Comparison of ENCODE assay signal across 9 mouse cellular contexts in genomic region chr15:84638405-84638804, GRCm38 (mm10). TPM values are rescaled to one million over a fixed set of nuclear protein-coding genes. Genes with fewer than 3 reads are reported as not detected.
DNase-seq lines count a peak whose midpoint lies in the region; ATAC-seq and TF ChIP-seq lines count a peak whose summit lies in the region.
"Had no signal": no experiment of that assay in that cellular context is flagged by ENCODE, and none has a peak within 500 bp of the region (broad histone marks: within the 10 kb centered on the region; RNA-seq: fewer than 3 reads in every experiment).

No protein-coding gene starts in this region.

- no peaks in the 10 kb centered on the region for H3K9me3 ChIP-seq in kidney, postnatal 0 days (replicated peaks; ENCODE audit: low read length)
- no peaks in the 10 kb centered on the region for H3K9me3 ChIP-seq in liver, embryonic 13.5 days (replicated peaks)
- H3K9me3 ChIP-seq in hindbrain, embryonic 14.5 days (ENCODE audit: control insufficient read depth, low read length), result no peaks in the 10 kb centered on the region

- no peak overlapping the region for H3K9ac ChIP-seq in kidney, postnatal 0 days (ENCODE audit: low read depth, low read length)
- H3K9ac ChIP-seq in liver, embryonic 13.5 days, result no peak overlapping the region
- no peak overlapping the region for H3K9ac ChIP-seq in hindbrain, embryonic 14.5 days

- 0 out of 2 replicates have a peak, but pooled peaks cover 2% of the 10 kb centered on the region for H3K4me1 ChIP-seq in kidney, postnatal 0 days (replicated peaks; ENCODE audit: insufficient read depth, low read length)
- H3K4me1 ChIP-seq in cortical plate, adult 2 months (ENCODE audit: control insufficient read depth, insufficient read depth, low read length), result peaks cover 2% of the 10 kb centered on the region; the same call in 1 of the 2 replicates
- peaks cover 18% of the 10 kb centered on the region for H3K4me1 ChIP-seq in liver, embryonic 13.5 days (replicated peaks)
- 0 out of 2 replicates have a peak, but pooled peaks cover 3% of the 10 kb centered on the region for H3K4me1 ChIP-seq in hindbrain, embryonic 14.5 days (replicated peaks; ENCODE audit: control insufficient read depth, insufficient read depth, low read length)

- DNase-seq in adrenal gland, postnatal 14 days, result peak; percentile 43
- no peak for DNase-seq in adrenal gland, adult (ENCODE audit: inconsistent age in 2 of 2, low spot score in 1 of 2)
- peak; percentile 48 for DNase-seq in kidney, postnatal 0 days (ENCODE audit: low spot score)
- no peak for DNase-seq in kidney, adult 11 months
- no peak for DNase-seq in liver, embryonic 13.5 days
- DNase-seq in cerebellum, postnatal 36 days, result no peak
- no peak for DNase-seq in hindbrain, embryonic 14.5 days (ENCODE audit: low spot score)
- DNase-seq: left cerebral cortex, postnatal 4 days had no signal

- peak overlapping the region; percentile 81; the same call in 1 of the 2 replicates for H3K27ac ChIP-seq in kidney, postnatal 0 days
- peak overlapping the region; percentile 58 for H3K27ac ChIP-seq in cortical plate, adult 2 months (ENCODE audit: insufficient read depth, low read length)
- H3K27ac ChIP-seq in liver, embryonic 13.5 days, result peak overlapping the region; percentile 37; the same call in 1 of the 2 replicates
- no peak overlapping the region for H3K27ac ChIP-seq in hindbrain, embryonic 14.5 days

- H3K36me3 ChIP-seq in kidney, postnatal 0 days (ENCODE audit: insufficient read depth, low read length), result no peaks in the 10 kb centered on the region
- H3K36me3 ChIP-seq in liver, embryonic 13.5 days, result no peaks in the 10 kb centered on the region
- no peaks in the 10 kb centered on the region for H3K36me3 ChIP-seq in hindbrain, embryonic 14.5 days (replicated peaks; ENCODE audit: control insufficient read depth, insufficient read depth)

- no peak for ATAC-seq in kidney, postnatal 0 days (replicated peaks; ENCODE audit: low FRiP score, low read depth)
- ATAC-seq in liver, embryonic 13.5 days (ENCODE audit: low read depth), result no peak
- ATAC-seq in hindbrain, embryonic 14.5 days (ENCODE audit: low FRiP score), result no peak

- no peak overlapping the region for H3K4me3 ChIP-seq in kidney, postnatal 0 days (replicated peaks; ENCODE audit: low read depth, low read length)
- H3K4me3 ChIP-seq in cortical plate, adult 2 months (ENCODE audit: insufficient read depth, low read length), result no peak overlapping the region
- no peak overlapping the region for H3K4me3 ChIP-seq in liver, embryonic 13.5 days (replicated peaks)
- H3K4me3 ChIP-seq in hindbrain, embryonic 14.5 days (replicated peaks; ENCODE audit: low read length), result no peak overlapping the region

- TF ChIP-seq POLR2A in cortical plate, adult 2 months (IDR thresholded peaks at IDR 0.05; ENCODE audit: extremely low read depth, insufficient read depth, low read length), result no peak

- H3K27me3 ChIP-seq in kidney, postnatal 0 days (ENCODE audit: insufficient read depth, low read length), result no peaks in the 10 kb centered on the region
- no peaks in the 10 kb centered on the region for H3K27me3 ChIP-seq in liver, embryonic 13.5 days
- no peaks in the 10 kb centered on the region for H3K27me3 ChIP-seq in hindbrain, embryonic 14.5 days (ENCODE audit: control insufficient read depth, insufficient read depth, low read length)

- TF ChIP-seq CTCF in kidney, postnatal 0 days (IDR thresholded peaks at IDR 0.05; ENCODE audit: low read depth), result no peak
- TF ChIP-seq CTCF in cortical plate, adult 2 months (IDR thresholded peaks at IDR 0.05; ENCODE audit: extremely low read depth, insufficient read depth, low read length), result no peak

- H3K4me2 ChIP-seq in kidney, postnatal 0 days (ENCODE audit: low read length), result no peak overlapping the region
- no peak overlapping the region for H3K4me2 ChIP-seq in liver, embryonic 13.5 days
- no peak overlapping the region for H3K4me2 ChIP-seq in hindbrain, embryonic 14.5 days (replicated peaks)

RNA-seq across cellular contexts. Expression of gene Prr5, which starts 31.0 kb away (rescaled TPM):
- total RNA-seq in adrenal gland, postnatal 14 days (2021), result 7.1 and 8.7 TPM in 2 replicates
- 35.0 and 35.6 TPM in 2 replicates for polyA plus RNA-seq in kidney, postnatal 0 days (2015; fragmentation: Nextera tagmentation; extraction: Ambion mirVana)
- 10.1 and 10.3 TPM in 2 replicates for polyA plus RNA-seq in cortical plate, adult 2 months (2012; rRNA removed)
- polyA plus RNA-seq in liver, embryonic 13.5 days (2015; fragmentation: Nextera tagmentation; extraction: Ambion mirVana), result 7.6 and 7.8 TPM in 2 replicates
- 26.2 and 27.1 TPM in 2 replicates for polyA plus RNA-seq in hindbrain, embryonic 14.5 days (2014; fragmentation: Nextera tagmentation; extraction: Ambion mirVana)

Comparison
In these comparisons a context has a peak if more than half of its experiments do, and no peak if none do; other contexts are left out.
1. DNase-seq: peak in adrenal gland, postnatal 14 days (single experiment) and kidney, postnatal 0 days (single experiment); none in adrenal gland, adult (0 of 2), kidney, adult 11 months (single experiment), liver, embryonic 13.5 days (single experiment), cerebellum, postnatal 36 days (0 of 2) and hindbrain, embryonic 14.5 days (single experiment).